Mouse (Mus musculus): ENCODE measurements around the gene Eif4h.
A peak's percentile ranks its signal among the peaks of the same experiment; 100 is the strongest.

Eif4h gene

DNA sequence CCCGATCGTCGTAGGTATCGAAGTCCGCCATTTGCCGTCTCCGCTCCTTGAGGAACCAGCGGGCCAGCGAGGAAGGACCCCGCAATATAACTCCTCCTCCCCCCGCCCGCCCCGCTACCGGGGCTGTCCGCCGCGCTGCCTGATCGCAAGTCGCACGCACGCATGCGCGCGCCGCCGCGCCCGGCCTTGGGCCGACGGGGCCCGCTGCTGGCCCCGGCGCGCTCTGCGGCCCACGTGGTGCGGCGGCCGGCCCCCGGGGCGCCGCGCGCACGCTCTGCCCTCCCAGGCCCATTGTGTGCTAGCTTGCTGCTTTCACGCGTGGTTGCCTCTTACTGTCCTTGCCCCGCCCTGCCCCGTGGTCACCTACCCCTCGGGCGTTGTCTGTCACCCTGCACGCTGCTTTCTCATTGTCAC is at the start of gene Eif4h:
Eif4h (minus strand) TSS at position 222 of the 414 bp plus-strand sequence.
- DNase-seq (ENCODE audit: low read depth, low spot score), result peak; percentile 97

- DNase-seq (ENCODE audit: low read depth, low spot score), result peak; percentile 100
Observed at GRCm38 (mm10) chr5:134688718-134689284, 49.5 kb upstream of the Eif4h start.

GRCm38 (mm10) chr5:134688086-134688717 is 48.9 kb upstream of the Eif4h start, which contains the start of gene Limk1:
Gene Limk1 (minus strand): TSS chr5:134688598.
- no peak for DNase-seq (ENCODE audit: low read depth, low spot score)

DNA sequence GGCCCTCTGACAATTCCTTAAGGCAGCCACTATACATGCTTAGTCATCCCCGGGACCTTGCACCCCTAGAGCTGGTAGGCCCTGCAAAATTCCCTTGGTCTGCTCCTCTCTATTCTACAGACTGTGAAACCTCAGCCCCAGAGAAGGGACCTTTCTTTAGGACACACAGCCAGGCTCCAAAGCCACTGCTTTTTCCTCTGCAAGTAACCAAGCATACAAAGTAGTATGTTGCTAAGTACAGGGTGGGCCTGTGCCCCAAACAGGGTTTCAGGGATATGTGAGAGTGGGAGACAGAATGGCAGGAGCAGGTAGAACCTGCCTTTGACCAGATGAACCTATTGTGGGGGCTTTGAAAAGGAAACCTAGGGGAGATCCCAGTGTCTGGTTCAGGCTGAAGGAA is 47.9 kb upstream of the Eif4h start:
- DNase-seq (ENCODE audit: low read depth, low spot score), result no peak

DNA sequence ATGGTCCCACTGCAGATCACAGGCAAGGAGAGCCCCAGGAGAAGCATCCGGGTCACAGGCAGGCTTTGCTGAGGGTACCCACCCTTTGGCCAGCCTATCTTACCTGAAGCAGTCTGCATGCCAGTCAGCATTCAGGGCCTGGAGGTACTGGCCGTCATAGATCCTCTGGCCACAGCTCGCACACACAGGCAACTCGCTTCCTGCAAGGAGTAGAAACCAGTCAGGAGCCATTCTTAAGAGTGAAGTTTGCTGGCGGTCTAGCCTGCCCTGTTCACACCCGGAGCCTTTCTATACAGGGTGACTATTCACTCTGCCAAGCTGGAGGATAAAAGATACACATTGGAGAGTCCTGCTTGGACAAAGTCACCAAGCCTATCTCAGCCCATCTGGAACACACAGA is 47.3 kb upstream of the Eif4h start:
- no peak for DNase-seq (ENCODE audit: low read depth, low spot score)

DNA sequence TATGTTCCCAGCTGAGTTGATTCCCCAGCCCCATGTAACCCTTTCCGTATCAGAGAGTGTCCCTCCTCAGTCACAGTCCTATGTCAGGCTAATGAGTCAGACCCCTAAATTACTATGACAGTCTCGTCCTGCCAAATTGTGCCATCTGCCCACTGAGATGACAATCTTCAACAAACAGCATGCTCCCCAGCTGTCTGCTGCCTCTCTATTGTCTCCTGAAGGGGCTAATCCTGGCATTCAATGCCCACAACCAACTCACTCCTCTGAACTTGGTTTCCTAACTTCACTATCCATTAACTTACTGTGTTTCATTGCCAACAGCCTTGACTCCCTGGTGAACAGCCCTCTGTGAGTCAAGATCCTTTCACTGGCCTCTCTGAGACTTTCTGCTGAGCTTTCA is 45.1 kb upstream of the Eif4h start:
- DNase-seq (ENCODE audit: low read depth, low spot score), result no peak

DNA sequence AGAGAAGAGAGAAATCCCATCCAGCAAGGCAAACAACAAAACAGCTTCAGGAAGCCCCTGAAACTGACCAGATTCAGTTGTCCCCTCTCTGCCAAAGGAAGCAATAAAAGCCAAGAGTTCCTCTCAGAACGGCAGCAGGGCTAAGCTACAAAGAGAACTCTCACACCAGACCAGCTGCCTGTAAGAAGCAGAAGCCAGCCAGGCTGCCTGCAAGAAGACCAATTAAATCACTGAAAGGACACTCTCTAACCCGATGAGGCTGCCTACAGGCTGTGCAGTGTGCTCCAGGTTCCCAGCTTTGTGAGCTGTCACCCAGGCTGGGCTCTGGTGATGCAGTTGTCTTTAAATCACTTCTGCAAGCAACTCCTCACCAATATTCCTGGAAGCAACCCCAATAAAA is 44.5 kb upstream of the Eif4h start:
- no peak for DNase-seq (ENCODE audit: low read depth, low spot score)

DNA sequence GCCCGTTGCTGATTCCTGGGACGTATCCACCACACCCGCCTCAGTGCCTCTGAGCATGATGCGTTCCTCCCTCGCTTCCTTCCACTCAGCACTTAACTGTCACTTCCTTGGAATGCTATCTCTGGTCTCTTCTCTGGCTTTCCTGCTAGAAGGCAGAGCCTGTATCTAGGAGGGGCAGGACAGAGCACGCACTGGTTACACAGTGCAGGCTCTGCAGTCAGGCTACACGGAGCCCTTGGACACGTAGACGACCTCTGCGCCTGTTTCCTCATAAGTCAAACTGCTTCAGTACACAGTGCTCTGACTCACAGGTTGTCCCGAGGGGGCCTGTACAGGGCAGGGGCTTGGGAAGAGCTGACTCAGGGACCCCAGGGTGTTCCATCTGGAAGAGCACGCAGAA is 40.9 kb upstream of the Eif4h start:
- DNase-seq (ENCODE audit: low read depth, low spot score), result no peak

GRCm38 (mm10) chr5:134678827-134679546 is 39.7 kb upstream of the Eif4h start:
- DNase-seq (ENCODE audit: low read depth, low spot score), result no peak

DNA sequence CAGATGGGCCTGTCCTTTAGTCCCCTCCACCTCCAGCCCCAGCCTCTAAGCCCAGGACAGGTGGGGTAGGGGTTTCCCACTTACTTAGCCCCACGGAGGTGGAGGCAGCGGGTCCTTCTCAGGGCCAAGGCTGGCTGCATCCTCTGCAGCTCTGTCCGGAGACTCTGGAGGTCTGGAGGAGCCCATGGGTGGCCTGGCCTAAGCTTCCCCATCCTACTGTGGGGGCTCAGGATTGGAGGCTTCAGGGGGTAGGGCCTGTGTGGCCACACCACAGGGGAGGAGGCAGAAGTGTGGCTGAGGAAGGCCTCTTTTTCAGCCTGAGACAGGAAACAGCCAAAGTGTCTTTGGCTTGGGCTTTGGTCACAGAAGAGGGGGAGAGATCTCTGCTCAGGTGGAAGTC is 38.7 kb upstream of the Eif4h start:
- no peak for DNase-seq (ENCODE audit: low read depth, low spot score)

GRCm38 (mm10) chr5:134677491-134677890 is 38.2 kb upstream of the Eif4h start:
- DNase-seq (ENCODE audit: low read depth, low spot score), result no peak

DNA sequence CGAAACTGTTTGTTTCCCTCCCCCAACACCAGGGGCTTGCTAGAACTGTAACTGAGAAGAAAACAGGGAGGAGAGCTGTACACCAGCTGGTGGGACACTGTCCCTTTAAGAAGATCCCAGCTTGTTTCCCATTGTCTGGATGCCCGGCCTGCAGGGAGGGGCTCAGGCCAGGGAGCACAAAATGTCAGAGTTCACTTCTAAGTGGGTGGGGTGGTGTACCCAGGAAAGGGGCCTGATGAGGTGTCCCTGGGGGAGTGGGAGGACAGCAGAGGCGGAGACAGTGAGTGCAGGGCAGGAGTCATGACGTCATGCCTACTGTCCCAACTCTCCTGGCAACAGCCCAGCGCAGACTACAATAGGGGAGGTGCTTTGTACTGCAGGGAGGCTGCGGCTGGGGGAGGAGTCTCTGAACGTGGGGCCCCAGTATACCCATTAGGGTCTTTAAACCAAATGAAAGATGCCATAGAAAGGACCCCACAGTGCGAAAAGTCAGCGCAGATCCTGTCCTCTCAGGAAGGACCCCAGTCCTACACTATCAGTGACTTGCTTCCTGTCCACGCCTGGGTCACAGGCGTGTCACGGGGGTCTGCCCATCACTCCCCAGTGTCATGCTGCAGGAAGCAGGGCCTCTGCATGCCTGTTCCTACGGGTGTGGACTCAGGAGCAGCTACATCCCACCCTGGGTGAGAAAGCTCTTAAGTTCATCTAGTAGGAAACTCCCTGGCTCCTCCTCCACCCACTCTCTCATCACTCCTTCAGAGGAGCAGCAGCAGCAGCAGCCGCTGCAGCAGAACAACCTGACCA is 36.9 kb upstream of the Eif4h start:
- DNase-seq (ENCODE audit: low read depth, low spot score), result peak; percentile 57

GRCm38 (mm10) chr5:134674977-134675376 is 35.7 kb upstream of the Eif4h start:
- no peak for DNase-seq (ENCODE audit: low read depth, low spot score)

GRCm38 (mm10) chr5:134672611-134673010 is 33.3 kb upstream of the Eif4h start:
- no peak for DNase-seq (ENCODE audit: low read depth, low spot score)

DNA sequence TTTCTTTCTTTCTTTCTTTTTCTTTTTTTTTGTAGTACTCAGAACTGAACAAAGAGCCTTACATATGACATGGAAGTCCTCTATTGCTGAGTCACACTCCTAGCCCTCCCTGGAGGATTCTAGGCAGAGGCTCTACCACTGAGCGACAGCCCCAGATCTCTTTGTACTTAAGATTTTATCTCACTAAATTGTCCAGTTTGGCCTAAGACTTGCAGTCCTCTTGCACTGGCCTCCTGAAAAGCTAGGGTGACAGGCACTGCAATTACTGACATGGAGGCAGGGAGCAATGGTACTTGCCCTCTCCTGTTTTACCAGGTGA is 32.9 kb upstream of the Eif4h start:
- DNase-seq (ENCODE audit: low read depth, low spot score), result no peak

GRCm38 (mm10) chr5:134671335-134672197 is 32.3 kb upstream of the Eif4h start:
- DNase-seq (ENCODE audit: low read depth, low spot score), result no peak

- DNase-seq (ENCODE audit: low read depth, low spot score), result no peak
Observed at GRCm38 (mm10) chr5:134669001-134669708, 29.9 kb upstream of the Eif4h start.

- peak; percentile 54 for DNase-seq (ENCODE audit: low read depth, low spot score)
Observed at GRCm38 (mm10) chr5:134668495-134668894, 29.2 kb upstream of the Eif4h start.

DNA sequence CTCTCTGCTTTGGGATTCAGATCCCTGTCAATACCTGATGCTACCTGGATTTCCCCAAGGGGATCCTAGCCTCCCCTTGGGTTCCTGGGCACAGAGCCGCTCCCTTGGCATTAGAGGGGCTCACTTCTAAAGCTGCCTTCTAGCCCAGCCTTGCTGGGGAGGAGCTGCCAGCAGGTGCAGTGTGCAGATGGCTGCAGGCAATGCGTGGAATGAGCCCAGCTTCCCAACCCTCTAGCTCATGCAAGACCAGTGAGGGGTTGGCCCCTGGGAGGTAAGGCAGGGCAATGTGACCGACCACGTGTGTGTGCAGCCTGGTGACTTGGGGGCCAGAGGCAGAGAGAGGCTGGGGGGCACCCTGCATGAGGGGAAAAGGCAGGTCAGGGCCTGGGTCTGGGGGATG is 17.4 kb upstream of the Eif4h start:
- DNase-seq (ENCODE audit: low read depth, low spot score), result no peak

DNA sequence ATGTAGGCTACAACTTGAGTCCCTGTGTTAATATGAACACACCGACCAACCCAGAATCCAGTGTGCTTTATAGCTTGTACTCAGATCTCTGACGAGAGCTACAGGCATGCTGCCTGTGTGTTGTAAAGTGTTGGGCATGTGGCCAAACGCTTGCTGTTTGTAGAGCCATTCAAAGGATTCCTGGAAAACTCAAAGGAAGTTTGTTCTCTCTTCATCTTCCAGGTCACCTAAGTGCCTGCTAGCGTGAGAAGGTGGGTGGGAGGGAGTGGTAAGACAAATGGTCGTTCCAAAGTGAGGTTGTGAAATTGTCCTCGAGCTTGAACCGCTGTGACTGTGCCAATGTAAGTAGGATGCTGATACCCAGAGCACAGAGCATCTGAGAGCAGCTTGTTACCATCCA is 12.7 kb upstream of the Eif4h start:
- no peak for DNase-seq (ENCODE audit: low read depth, low spot score)

GRCm38 (mm10) chr5:134650926-134651325 is 11.6 kb upstream of the Eif4h start:
- peak; percentile 31 for DNase-seq (ENCODE audit: low read depth, low spot score)

All from forelimb bud, embryonic 11.5 days (tissue).